Mouse (Mus musculus) cerebellum, adult 11-12 months (tissue): ENCODE data around the gene Gm28048.

ENCODE experiments used
- DNase-seq: peaks from one replicate; pipeline ENCODE4 v3.0.0; 2022

Gm28048 gene

DNA sequence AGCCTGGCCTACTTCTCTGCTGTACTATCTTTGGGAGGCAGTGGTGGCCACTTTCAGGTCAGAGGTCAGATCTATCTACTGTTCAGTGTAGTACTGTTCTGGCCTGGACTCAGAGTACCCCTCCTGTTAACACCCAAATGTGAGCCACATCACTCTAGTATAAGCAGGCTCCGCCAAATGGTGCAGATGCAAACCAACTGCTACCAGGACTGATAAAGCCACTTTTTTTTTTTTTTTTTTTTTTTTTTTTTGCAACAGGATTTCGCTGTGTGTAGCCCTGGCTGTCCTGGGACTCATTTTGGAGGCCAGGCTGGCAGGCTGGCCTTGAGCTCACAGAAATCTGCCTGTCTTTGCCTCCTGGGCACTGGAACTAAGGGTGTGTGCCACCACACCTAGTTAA is 42.9 kb downstream of the Gm28048 start:
- DNase-seq = no peak

DNA sequence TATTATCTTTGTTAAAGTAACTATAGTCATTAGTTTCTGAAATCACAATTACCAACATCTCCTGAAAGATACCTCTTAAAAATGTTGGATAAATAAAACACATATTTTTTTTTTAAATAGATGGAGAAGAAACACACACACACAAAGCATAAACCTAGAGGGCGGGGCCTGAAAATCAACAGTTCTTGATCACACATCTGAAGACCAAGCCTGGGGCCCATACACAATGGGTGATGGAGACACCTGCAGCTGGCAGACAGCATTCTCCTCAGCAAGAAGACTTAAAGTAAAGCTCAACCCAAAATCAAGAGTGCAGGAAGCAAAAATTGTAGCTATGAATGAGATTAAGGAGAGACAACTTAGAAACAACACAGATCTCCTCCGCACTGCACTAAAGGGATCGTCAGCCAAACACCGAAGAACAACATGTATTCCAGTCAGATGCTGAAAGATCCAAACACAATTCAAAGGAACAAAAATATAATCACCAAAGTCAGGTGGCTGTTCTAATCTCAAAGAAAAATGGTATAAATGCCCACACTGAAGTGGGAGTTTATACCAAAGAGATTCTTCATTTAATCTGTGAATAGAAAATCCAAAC is 44.1 kb downstream of the Gm28048 start:
- no peak for DNase-seq

DNA sequence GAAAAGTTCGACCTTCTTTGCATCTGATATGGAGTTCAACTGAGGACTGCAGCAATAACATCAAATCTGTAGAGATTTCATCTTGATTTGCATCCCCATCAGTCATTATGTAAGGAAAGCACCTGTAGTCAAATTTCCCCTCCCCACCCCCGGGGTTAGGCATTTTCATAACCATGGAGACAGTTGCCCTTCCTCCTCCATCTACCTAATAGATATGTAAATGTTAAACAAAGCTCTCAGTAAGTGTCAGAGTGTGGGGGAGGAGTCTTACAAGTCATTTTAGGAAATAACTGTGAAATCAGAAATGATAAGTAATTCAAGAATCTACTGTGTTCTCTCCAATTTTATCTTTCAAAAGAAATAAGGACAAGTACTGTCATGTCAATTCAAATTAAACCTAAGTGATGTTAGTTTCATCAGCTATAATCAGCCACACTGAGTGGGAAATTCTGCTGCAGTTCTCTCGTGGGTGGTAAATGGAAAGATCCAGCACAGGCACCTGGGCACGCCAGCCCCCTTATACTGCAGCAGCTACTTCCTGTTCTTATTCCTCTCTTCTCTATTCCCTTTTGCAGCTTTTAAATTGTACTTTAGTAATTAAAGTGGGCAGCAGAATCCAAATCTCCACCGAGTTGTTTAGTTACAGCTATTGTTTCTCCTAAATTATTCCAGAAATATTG is 45.3 kb downstream of the Gm28048 start:
- no peak for DNase-seq

DNA sequence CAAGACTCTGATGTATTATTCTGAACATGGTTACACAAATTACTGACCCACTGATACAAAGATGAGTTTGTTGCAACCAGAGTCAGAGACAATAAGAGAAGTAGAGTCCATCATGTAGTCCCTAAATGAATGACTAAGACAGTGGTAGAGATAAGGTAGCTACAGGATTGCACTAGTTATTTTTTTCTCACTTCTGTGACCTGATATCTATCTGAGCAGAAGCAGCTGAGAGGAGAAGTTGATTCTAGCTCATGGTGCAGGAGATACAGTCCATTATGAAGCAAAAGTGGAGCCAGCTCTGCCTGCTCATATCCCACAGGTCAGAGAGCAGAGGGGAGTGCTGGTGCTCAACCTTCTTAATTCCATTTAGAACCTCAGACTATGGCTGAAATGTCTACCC is 49.7 kb downstream of the Gm28048 start:
- no peak for DNase-seq

DNA sequence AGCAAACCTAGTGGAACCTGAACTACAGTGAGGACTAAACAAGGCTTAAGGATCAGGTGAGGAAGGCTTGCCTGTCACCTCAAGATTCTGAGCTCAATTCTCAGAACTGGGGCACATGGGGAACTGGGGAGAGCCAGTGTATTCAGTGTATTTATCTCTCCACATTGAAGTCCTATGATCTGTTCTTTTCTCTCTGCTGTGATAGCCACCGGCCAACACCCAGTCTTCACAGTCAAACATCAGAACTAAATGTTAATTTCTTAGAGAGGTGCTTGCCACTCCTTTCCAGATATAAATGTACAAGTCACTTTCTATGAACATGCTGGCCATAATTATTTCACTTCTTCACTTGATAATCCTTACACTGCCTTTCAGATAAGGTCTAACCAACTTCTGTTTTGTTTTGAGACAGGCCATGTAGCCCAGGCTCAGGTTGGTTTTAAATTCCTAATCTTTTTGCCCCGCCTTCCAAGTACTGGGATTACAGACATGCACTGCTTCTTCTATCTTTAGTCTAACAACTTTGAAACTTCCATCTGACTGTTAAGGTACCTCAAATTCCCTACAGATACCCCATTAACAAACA is 50.5 kb downstream of the Gm28048 start:
- no peak for DNase-seq

DNA sequence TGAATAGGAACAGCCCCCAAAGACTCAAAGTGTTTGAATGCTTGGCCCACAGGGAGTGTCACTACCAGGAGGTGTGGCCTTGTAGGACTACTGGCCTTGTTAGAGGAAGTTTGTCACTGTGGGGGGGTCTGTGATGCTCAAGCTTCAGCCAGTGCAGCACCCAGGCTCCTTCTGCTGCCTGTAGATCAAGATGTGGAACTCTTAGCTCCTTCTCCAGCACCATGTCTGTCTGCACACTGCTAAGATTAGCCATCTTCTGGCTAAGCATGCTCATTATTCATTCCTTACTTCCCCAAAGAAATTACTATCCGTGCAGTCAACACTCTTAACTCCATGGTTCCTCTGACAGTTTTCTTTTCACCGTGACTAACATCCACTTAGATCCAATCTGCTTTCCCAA is 51.8 kb downstream of the Gm28048 start:
- no peak for DNase-seq

DNA sequence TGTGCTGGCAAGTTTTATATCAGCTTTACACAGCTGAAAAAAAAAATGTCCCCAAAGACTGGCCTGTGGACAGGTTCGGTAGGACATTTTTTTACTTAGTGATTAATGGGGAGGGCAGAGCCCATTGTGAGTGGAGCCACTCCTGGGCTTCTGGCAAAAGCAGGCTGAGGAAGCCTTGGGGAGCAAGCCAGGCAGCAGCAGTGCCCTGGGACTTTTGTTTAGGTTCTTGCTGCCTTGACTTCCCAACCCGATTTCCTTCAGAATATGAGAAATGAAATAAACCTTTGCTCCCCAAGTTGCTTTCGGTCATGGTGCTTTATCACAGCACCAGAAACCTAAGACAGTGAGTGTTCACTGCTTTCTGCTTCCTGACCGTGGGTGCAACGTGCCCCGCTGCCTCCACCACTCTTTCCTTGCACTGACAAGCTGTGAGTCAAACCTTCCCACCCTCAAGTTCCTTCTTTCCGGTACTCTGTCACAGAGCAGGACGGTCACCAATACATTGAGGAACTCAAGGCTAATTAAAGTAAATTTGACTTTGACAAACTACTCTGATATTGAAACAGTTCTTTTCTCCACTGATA is 53.2 kb downstream of the Gm28048 start:
- DNase-seq = no peak

DNA sequence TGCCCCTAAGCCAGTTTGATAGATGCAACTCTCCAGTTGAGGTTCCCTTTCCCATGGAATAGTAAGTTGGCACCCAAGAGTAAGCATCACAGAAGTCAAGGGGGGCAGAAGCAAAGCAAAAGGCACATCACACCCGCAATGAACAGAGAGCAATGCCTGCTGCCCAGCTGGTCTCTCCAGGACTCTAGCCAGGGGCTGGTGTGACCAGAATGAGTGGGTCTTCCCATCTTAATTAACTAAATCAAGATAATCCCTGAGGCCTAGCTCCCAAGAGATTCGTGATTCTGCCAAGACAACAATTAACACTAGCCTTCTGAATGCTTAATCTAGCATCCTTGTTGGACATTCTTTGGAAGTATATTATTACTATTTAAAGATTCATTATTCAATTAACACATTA is 58.3 kb downstream of the Gm28048 start:
- DNase-seq = no peak

DNA sequence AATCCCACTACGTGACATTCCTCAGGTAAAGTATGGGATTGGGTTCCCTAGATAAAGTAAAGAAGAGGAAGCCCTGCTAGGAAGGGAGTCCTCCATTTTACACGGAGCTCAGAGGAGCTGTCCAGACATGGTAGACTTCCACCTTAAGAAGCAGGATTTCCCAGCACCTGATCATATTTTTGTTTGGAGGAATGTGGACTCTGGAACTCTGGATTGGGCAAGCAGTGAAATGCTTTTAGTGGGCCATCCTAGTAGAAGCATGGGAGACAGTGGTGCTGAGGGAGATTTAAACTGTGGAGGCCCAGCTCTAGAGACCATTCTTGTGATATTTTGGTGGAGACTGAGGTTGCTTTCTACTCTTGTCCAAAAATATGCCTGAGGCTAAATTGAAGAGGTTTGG is 59.3 kb downstream of the Gm28048 start:
- DNase-seq = no peak

DNA sequence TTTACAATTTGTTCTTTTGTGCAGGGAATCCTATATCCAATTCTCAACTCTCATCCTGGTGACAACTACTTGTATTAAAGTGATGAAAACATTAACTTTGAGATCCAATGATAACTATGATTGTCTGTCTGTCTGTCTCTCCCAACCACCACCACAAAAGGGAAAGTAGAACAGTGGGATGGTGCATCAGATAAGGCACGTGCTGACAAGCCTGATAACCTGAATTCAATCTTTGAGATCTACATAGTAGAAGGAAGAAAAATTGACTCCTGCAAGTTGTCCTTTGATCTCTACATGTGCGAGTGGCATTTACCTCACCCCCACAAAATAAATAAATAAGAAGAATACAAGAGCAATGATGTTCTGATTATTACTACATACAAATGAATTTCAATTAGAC is 62.6 kb downstream of the Gm28048 start:
- DNase-seq = no peak

DNA sequence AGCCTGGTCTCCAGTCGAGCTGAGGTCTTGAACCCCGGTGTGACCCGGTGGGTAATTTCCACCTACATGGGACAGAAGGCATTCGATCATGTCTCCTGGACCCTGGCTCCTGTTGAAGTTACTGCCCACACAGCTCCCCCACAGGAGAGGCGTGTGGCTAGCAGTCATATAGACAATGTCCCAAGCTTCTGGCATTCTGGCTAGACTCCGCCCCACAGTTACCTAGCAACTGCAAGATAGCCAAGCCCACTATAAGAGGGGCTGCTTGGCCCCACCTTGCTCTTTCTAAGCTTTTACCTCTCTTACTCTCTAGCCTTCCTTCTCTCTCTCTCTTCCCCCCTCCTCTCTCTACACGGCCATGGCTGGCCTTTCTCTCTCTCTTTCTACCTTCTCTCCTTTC is 64.1 kb downstream of the Gm28048 start:
- no peak for DNase-seq

DNA sequence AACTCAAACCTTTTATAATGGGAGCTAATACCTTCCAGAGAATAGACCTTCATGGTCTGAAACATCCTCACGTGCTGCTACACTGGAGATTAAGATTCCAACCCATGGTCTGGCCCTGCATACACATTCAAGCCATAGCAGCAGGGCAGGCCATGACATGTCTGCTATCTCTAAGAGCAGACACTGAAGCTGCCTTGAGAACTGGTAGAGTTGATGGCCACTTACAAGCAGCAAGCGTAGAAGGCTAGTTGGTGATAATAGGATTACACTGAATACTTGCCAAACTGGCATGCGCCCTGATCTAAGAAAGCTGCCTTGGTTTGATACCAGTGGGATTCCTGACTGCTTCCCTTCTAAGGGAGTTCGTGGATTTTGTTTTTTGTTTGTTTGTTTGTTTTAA is 68.1 kb downstream of the Gm28048 start:
- DNase-seq = no peak

DNA sequence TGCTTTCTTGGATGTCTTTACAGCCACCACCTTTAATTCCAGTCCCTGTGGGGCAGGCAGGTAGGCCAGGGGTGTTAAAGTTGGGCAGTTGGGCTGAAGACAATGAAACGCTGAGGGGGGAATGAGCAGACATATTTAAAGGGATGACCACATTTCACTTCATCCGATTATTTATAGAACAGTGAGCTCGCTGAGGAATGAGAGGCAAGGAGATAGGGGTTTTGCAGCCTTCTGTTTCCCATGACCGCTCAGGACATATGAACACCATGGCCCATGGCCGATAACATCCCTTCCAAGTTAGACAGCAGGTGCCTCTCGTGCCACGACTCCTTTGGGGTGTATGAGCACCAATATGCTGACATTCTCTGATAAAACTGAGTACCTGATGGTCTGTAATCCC is 70.1 kb downstream of the Gm28048 start:
- no peak for DNase-seq

DNA sequence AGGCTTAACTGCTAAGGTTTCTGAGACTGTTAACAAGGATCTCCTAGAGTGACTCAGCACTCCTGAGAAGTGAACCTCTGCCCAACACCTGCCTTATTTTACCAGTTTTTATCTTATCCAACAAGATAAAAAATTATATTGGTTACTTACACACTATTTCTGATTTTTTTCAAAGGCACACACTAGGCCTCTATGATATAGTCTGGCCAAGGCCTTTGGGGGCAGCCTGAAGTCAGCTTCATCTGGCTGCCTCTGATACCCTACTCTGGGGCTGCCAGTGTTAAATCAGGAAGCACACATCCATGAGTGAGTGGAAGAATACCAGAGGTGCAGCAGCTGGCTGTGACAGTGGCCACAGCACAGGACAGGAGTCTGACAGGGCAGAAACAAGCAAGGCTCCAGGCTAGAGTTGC is 75.4 kb downstream of the Gm28048 start:
- DNase-seq = no peak

DNA sequence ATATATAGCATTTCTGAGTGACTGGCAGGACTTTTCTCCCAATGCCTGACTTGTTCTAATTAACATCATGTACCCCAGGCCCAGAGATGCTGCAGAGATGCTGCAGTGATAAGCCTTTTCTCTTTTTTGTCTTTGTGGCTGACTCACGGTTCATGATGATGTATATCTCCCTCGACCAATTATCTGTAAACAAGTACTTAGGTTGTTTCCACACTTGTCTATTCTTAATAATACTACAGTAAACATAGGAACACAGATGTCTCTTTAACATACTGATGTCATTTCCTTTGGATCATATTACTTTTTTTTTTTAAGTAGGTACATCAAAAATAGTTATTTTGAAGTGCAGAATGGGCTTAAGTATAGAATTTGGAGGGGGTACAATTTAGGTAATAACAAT is 79.0 kb downstream of the Gm28048 start:
- no peak for DNase-seq

DNA sequence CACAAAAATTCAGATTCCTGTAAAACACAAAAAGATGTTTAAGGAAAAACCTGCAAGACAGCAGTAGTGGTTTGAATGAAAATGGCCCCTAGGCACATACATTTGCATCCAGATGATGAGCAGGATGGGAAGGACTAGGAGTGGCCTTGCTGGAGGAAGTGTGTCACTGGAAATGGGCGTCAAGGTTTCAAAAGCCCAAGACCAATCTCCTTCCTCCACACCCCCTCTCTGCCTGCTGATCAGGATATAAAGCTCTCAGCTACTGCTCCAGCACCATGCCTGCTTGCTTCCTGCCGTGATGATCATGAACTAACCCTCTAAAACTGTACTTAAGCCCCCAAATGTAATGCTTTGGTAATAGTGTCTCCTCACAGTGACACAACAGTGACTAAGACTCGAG is 81.8 kb downstream of the Gm28048 start:
- DNase-seq = no peak

DNA sequence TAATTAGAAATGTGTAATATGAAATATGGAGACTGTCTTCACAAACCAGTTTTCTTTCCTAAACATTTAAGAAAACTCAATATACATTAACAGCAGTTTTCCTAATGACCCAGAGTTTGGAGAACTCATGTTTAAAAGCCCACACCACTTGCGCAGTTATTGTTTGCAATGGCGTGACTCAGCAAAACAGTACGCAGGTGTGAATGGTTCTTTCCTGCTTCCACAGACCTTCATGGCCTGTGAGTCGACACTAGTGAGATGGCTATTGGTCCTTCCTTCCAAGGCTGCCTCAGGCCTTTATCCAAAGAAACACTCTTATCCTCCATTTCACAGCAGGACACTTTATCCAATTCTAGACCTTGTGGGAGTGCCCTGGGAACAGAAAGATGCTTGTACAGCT is 84.2 kb downstream of the Gm28048 start:
- DNase-seq = no peak

DNA sequence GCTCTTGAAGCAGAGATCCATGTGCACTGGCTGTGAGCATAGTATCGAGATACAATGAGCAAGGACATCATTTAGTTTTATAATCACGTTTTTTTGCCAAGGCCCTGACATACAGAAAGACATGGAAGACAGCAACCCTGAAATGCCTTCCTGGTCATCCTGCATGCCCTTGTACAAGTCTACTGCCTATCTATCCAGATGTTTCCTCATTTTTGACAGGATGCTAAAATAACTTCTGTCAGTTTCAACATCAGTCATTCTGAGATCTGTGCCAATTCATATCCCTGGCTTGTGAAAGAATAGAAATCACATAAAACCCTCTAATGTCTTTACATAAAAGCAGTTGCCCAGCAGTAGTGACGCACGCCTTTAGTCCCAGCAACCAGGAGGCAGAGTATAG is 84.8 kb downstream of the Gm28048 start:
- DNase-seq = no peak

DNA sequence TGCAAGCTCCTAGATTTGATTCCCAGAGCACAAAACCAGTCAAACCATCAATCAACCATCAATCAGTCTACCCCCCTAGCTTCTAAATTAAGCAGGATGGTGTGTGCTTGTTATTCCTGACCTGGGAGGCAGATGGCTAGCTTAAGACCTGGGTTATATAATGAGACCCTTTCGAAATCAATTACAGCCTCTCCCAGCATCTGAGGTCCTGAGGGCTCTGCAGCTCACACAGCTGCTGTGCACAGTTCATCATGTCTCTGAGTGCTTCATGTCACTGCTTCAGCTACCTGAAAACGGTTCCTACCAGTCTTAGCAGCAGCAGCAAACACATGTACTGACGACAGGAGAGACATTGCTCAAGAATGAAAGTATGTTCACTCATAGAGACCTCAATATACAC is 88.8 kb downstream of the Gm28048 start:
- DNase-seq = no peak

DNA sequence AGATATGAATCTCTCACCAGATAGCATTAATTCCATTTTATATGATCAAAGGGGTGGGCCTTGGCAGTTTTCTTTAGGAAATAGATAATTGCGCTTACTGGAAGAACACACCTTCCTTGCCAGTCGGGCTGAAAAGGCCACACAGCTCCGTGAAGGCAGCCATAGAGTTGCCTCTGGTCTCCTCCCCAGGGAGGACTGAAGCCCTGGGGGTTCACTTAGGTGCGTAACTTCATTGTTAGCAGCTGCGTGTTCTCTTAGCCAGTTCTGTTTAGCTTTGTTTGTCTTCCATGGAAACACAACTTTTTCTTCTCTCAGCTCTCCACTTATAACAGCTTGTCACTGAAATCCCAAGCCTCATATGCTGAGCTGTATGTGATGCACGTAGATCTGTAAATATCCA is 89.4 kb downstream of the Gm28048 start:
- no peak for DNase-seq

DNA sequence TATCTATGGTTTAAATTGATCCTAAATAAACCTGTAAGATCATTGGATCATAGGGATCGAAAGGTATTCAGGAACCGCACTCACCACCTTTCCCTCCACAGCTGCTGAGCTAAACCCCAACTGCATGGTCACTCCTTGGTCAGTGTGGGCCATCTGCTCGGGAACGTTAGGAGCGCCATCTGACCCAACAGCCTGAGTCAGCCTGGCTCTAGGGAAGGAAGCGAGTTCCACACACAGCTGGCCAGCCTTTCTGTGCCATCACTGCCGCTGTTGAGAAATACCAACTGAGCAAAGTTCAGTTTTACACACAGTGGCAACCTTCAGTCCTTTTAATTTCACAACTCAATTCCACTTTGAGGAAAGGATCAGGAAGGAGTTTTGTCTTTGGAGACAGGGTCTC is 90.0 kb downstream of the Gm28048 start:
- DNase-seq = no peak

DNA sequence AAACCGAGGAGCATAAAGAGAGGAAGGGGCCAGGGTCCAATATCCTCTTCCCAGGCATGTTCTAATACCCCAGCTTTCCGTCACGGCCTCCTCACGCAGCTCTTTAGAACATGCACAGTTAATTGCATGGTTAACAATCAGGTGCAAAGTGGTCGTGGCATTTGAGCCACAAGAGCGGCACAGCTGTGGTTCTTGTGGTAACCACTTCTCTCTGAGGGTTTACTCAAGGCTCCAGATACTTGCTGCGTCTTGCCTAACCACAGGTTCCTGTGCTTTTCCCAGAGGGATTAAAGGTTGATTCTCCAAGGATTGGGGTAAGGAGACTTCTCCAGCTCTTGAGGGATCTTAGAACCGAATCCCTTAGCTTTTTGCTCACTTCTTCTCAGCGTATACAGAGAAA is 90.6 kb downstream of the Gm28048 start:
- DNase-seq = no peak

DNA sequence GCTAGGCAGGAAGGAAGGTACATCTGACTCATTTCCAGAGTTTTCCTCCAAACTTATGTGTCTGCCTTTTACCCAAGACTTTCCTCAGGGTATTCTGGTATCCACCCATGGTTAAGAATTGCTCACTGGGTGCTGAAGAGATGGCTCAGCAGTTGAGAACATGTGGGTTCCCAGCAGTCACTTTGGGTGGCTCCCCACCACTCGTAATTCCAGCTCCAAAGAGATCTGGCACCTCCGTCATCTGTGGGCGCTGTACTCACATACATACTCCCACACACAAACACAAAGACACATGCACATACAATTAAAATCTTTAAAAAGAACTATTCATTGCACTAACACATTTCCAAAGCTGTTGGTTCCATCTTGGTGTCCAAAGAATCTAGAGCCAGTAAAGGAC is 92.7 kb downstream of the Gm28048 start:
- no peak for DNase-seq

DNA sequence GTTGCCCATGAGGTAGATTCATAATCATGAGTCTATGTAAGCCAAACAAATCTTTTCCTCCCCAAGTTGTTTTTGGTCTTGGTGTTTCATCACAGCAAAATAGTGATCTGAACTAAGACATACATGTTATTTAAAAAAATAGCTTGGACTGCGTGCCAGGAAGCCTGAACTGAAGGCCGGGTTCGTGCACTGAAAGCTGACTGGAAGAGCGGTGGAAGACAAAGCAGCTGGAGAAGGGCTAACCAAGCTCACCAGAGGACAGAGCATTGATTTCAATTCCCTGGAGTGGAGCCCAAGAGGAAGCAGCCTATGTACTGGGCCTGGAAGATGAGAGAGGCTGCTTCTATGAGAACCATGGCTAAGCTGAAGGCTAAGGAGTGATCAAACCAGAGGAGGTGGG is 94.9 kb downstream of the Gm28048 start:
- no peak for DNase-seq

DNA sequence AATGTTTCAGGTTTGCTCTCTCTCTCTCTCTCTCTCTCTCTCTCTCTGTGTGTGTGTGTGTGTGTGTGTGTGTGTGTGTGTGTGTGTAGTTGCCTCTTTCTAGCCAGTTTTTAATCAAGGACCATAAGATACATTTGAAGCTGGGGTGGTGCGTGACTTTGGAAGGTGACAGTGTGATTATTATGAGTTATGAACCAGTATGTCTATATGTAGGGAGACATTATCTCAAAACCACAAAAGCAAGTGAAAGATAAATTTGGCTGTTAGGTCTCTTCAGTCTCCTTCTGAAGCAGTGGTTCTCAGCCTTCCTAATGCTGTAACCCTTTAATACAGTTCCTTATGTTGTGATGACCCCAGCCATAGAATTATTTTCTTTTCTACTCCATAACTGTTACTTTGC is 96.5 kb downstream of the Gm28048 start:
- DNase-seq = no peak
